Mouse (Mus musculus): ENCODE measurements around the gene 9530068E07Rik. TPM values are rescaled to one million over a fixed set of nuclear protein-coding genes. Genes with fewer than 3 reads are reported as not detected.

9530068E07Rik gene
- total RNA-seq, 2 experiments from 2014 or later = 69.0 to 69.2 TPM

- DNase-seq = no peak
- intact Hi-C loops (cut with DNase I) = loop anchor here (2.0 kb wide), 1 partner anchor 834 kb away; no protein-coding TSS in a partner anchor
Measured at GRCm38 (mm10) chr11:52420296-52421052, 24.2 kb downstream of the 9530068E07Rik start.

DNA sequence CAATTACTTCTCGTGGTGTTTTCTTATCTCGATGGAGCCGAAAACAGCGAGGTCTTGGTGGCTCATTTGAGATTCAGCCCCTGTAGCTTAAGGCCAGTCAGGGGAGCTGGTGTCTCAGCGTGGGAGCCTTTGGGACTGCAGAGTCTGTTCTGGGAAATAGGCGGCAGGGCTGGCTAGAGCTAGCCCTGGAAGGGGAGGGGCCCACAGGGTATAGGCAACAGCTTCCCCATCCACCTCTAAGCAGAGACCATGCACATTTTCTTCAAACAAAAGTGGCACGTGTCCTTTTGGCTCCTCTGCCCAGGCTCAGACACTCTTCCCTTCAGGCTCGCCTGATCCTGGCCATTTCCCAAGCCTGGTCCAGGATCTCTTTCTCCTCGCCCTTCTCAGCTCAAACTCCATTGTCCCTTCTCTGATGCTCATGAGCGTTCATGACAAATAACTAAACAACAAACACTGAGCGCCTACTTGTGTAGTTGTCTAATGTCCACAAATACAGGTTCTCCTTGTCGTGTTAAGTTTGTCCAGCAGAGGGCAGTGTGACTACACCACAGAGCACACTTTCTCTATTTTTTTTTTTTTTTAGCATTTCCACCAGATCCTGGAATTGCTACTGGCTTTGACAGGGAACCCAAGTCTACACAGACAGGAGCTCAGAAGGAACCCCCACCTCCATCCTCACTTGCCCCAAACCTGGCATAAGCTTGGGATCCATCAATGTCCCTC lies 25.0 kb downstream of the 9530068E07Rik start:
- intact Hi-C loops (cut with DNase I) = loop anchor here (2.0 kb wide), 1 partner anchor 834 kb away; no protein-coding TSS in a partner anchor
- peak; percentile 75 for DNase-seq

- intact Hi-C loops (cut with DNase I) = no loop called here
- no peak for DNase-seq
Measured at GRCm38 (mm10) chr11:52429440-52429839, 33.2 kb downstream of the 9530068E07Rik start.

- DNase-seq = peak; percentile 81
- intact Hi-C loops (cut with DNase I) = no loop called here
Measured at GRCm38 (mm10) chr11:52431594-52431993, 35.4 kb downstream of the 9530068E07Rik start.

DNA sequence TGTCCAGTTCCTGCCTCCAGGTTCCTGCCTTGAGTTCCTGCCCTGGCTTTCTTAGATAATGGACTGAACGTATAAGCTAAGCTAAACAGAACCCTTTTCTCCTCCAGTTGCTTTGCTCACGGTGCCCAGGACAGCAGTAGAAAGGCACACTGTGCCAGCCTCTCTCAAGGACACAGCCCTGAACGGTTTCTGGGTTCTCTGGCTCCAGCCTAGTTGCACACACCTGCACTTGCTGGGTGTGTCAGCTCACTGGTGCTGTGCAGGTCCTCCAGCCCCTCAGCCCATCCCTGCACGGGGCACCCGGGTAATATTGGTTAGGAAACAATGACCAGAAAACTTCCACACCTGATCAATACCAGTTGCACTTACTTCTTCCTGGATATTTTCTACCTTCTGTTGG lies 35.9 kb downstream of the 9530068E07Rik start:
- DNase-seq = no peak
- intact Hi-C loops (cut with DNase I) = no loop called here

- intact Hi-C loops (cut with DNase I) = no loop called here
Measured at GRCm38 (mm10) chr11:52433076-52433796, 37.0 kb downstream of the 9530068E07Rik start.

GRCm38 (mm10) chr11:52433797-52434195 lies 37.6 kb downstream of the 9530068E07Rik start:
- intact Hi-C loops (cut with DNase I) = no loop called here

More at GRCm38 (mm10) chr11:52433076-52433796, 37.0 kb downstream of the 9530068E07Rik start:
- DNase-seq = no peak

DNA sequence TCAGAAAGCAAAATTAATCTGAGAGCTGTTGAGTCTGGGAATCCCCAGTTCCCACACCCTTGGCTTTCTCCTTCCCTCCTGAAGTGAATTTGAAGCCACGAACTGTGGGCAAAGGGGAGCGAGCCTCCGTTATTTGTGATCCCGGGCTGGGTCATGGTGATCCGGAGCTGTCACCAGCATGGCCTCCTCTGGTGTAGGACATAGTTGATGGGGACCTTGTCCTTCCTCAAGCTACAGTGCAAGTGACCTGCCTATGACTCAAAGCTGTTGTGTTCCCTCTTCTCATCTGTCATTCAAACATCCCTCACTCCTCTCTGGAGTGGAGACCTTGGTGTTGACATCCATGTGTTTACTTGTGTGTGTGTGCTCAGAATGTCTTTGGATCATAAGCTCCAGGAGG lies 39.2 kb downstream of the 9530068E07Rik start:
- intact Hi-C loops (cut with DNase I) = no loop called here
- DNase-seq = no peak

More at GRCm38 (mm10) chr11:52433797-52434195, 37.6 kb downstream of the 9530068E07Rik start:
- DNase-seq = no peak

DNA sequence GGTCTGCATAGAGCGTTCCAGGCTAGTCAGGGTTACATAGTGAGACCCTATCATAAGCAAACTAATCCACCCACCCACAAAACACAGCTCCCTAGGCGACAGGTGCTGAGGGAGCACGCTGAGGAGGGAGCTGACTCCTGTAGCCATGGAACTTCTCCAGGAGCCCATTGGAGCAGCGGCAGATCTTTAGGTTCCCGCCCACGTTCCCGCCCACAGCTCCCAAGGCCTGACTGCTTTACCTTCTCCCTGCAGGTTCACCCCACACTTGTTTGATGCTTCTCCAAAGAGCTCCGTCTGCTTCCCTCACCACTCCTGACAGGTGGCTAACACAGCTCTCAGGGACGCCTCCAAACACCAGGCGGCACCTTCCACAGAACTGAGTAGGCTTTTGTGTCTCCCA lies 40.9 kb downstream of the 9530068E07Rik start:
- no peak for DNase-seq
- intact Hi-C loops (cut with DNase I) = no loop called here

- intact Hi-C loops (cut with DNase I) = loop anchor here (10.0 kb wide), 1 partner anchor 74 kb away; no protein-coding TSS in a partner anchor
- DNase-seq = peak; percentile 52
Measured at GRCm38 (mm10) chr11:52441096-52441495, 44.9 kb downstream of the 9530068E07Rik start.

DNA sequence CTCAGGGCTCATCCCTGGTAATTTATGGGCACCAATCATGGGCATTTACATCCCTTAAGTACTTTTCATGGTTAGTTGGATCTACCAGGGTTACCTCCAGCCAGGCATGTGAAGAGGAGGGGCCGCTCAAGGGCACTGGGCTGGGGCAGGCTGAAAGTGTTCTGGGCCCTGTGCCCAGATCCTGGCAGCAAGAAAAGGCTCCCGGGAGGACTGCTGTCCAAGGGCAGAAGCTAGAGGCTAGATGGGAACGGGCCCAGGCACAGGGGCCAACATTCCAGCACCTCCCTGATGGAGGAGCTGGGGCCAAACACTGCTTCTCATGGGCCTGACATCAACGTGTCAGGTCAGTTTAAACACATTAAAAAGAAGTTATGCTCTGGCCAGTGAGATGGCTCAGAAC lies 51.0 kb downstream of the 9530068E07Rik start:
- intact Hi-C loops (cut with DNase I) = loop anchor here (10.0 kb wide), 1 partner anchor 68 kb away; no protein-coding TSS in a partner anchor
- peak; percentile 86 for DNase-seq

DNA sequence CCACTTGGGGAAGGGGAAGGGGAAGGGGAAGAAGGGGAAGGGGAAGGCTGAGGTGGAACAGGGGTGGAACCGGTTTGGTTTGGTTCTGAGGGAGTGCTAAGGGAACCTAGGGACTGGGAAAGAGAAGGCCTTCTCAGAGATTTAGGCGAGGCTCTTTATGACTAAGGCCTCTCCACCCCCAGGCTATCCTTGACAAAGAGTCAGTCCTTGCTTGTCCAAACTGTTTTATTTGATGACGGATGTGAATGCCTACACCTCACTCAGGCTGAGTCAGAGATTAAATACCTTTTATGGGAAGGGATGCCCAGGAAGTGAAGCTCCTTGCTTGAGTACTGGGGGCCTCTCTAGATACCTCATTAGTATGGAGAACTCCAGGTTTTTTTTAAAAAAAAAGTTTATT lies 52.8 kb downstream of the 9530068E07Rik start:
- no peak for DNase-seq
- intact Hi-C loops (cut with DNase I) = loop anchor here (10.0 kb wide), 1 partner anchor 66 kb away; no protein-coding TSS in a partner anchor

DNA sequence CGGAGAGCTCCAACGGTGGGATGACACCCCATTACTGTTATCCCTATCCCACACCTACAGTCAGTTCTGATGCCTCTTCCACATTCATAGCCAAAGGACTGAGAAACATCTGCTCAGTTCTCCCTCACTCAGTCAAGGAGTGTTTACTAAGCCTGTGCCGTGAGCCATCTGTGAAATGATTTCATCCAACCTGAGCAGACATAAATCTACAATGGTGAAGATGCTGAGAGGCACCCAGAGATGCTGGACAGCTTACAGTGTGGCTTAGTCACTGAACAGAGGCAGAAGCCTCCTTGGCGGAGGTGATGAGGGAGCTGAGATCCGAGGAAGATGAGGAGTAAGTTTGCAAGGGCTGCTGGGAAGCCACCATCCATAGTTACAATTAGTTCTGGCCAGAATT lies 62.1 kb downstream of the 9530068E07Rik start:
- intact Hi-C loops (cut with DNase I) = no loop called here
- no peak for DNase-seq

Other genes with a start within 250 kb of the 9530068E07Rik start
- not detected for gene Olfr1371, start 182.4 kb upstream of the 9530068E07Rik start, total RNA-seq (2021)
- gene Skp1a, start 164.4 kb upstream of the 9530068E07Rik start, total RNA-seq (2021) = 100 to 1,000 TPM; 474 to 484 TPM
- gene Tcf7, start 113.4 kb upstream of the 9530068E07Rik start, total RNA-seq (2021) = 1 to 10 TPM; 6.9 to 7.3 TPM
- 100 to 1,000 TPM; 438 to 456 TPM for gene Vdac1, start 35.6 kb upstream of the 9530068E07Rik start, total RNA-seq (2021)